Mouse (Mus musculus): ENCODE results near the gene Klhl26. TPM values are rescaled to one million over a fixed set of nuclear protein-coding genes. Genes with fewer than 3 reads are reported as not detected.
A peak's percentile ranks its signal among the peaks of the same experiment; 100 is the strongest.

Klhl26 gene
- polyA plus RNA-seq, 1 experiment from 2014 or later: 9.2 TPM

DNA sequence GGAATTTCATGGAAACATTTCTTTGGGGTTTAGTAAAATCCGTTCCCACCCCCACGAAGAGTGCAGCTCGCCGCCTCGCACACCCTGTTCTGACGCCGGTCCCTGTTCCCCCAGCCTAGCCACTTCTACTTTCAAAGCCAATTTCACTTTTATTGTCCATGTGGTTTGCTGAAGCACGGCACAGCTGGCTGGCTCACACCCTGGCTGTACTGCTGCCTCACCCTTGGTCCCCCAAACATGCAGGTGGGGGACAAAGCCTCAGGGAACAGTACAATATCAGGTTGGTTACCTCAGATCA is 14.3 kb downstream of the Klhl26 start:
- no peak overlapping the region for H3K9ac ChIP-seq (ENCODE audit: low read depth, low read length)
- ATAC-seq (replicated peaks; ENCODE audit: insufficient number of reproducible peaks, low FRiP score, low TSS enrichment): no peak
- H3K36me3 ChIP-seq (ENCODE audit: control insufficient read depth, insufficient read depth, low read length): no peaks in the 10 kb centered on the region; the same call in 1 of the 2 replicates
- no peak overlapping the region for H3K4me3 ChIP-seq (ENCODE audit: low read depth, low read length)
- H3K4me1 ChIP-seq (ENCODE audit: control insufficient read depth, insufficient read depth, low read length): peaks cover 30% of the 10 kb centered on the region
- no peaks in the 10 kb centered on the region for H3K27me3 ChIP-seq (ENCODE audit: control insufficient read depth, insufficient read depth, low read length)
- H3K9me3 ChIP-seq (replicated peaks; ENCODE audit: control insufficient read depth, low read length): no peaks in the 10 kb centered on the region
- no peak overlapping the region for H3K4me2 ChIP-seq
- WGBS (ENCODE audit: insufficient replicate concordance): 90% methylated on average over 8 of the region's 8 CpGs
- H3K27ac ChIP-seq (ENCODE audit: low read depth, low read length): no peak overlapping the region

DNA sequence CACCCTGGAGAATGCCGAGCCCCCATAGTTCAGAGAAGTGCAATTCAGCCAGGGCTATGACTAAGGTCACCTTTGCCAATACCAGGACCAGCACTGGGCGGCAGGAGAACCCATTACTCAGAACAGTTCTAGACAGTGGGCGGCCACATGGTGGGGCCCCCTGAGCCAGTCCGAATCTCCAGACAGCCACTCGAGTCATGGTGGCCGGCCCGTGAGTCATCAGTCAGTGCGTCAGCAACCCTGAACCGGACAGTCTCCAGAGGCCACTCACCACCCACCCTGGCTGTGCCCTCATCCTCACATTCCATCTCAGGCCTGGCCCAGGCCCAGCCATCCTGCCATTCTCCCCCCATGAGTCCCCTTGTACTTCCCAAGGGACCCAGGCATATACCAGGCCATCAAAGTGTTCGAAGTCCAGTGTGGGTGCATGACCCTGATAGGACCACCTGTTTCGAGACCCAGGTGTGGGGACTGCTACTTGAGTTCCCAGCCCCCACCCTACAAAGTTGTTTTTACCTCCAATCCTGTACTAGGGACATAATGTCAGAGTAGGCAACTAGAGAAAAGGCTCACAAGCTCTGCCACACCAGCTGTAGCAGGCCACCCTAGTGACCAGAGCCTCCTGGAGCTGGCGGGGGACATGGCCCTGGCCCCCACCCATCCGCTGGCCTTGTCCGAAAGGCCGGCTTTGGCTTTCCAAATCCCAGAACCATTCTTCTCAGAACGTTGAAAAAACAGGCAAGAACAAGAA is 14.8 kb downstream of the Klhl26 start:
- H3K27ac ChIP-seq (ENCODE audit: low read depth, low read length): no peak overlapping the region
- ATAC-seq (replicated peaks; ENCODE audit: insufficient number of reproducible peaks, low FRiP score, low TSS enrichment): no peak; the same call in 1 of the 2 replicates
- peaks cover 25% of the 10 kb centered on the region for H3K4me1 ChIP-seq (ENCODE audit: control insufficient read depth, insufficient read depth, low read length)
- no peaks in the 10 kb centered on the region for H3K27me3 ChIP-seq (ENCODE audit: control insufficient read depth, insufficient read depth, low read length)
- no peaks in the 10 kb centered on the region for H3K9me3 ChIP-seq (replicated peaks; ENCODE audit: control insufficient read depth, low read length)
- no peak overlapping the region for H3K4me3 ChIP-seq (ENCODE audit: low read depth, low read length)
- 69% methylated on average over 16 of the region's 16 CpGs for WGBS (ENCODE audit: insufficient replicate concordance)
- H3K9ac ChIP-seq (ENCODE audit: low read depth, low read length): no peak overlapping the region
- no peak overlapping the region for H3K4me2 ChIP-seq
- H3K36me3 ChIP-seq (ENCODE audit: control insufficient read depth, insufficient read depth, low read length): no peaks in the 10 kb centered on the region; the same call in 1 of the 2 replicates

DNA sequence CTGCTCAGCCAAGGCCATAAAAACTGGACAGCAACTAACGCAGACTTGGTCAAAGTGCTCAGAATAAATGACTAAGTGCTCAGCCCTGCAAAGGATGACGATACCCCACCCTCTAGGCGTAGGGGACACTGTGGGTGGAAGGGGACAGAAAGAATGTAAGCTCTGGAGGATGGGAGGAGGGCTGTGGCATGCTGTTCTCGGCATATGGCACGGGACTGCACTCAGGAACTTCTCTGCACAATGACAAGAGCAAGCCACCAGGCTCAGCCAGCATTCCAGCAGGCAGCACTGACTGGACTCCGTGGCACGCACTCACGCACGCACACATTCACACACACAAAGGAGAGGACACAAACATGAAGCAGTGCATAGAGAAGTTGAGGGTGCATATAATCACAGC is 16.2 kb downstream of the Klhl26 start:
- H3K36me3 ChIP-seq (ENCODE audit: control insufficient read depth, insufficient read depth, low read length): no peaks in the 10 kb centered on the region; the same call in 1 of the 2 replicates
- H3K9me3 ChIP-seq (replicated peaks; ENCODE audit: control insufficient read depth, low read length): no peaks in the 10 kb centered on the region
- no peak overlapping the region for H3K27ac ChIP-seq (ENCODE audit: low read depth, low read length)
- no peak overlapping the region for H3K9ac ChIP-seq (ENCODE audit: low read depth, low read length)
- no peak overlapping the region for H3K4me3 ChIP-seq (ENCODE audit: low read depth, low read length)
- 65% methylated on average over 9 of the region's 9 CpGs for WGBS (ENCODE audit: insufficient replicate concordance)
- ATAC-seq (replicated peaks; ENCODE audit: insufficient number of reproducible peaks, low FRiP score, low TSS enrichment): no peak
- H3K4me2 ChIP-seq: no peak overlapping the region
- H3K27me3 ChIP-seq (ENCODE audit: control insufficient read depth, insufficient read depth, low read length): no peaks in the 10 kb centered on the region
- peaks cover 17% of the 10 kb centered on the region for H3K4me1 ChIP-seq (ENCODE audit: control insufficient read depth, insufficient read depth, low read length)

DNA sequence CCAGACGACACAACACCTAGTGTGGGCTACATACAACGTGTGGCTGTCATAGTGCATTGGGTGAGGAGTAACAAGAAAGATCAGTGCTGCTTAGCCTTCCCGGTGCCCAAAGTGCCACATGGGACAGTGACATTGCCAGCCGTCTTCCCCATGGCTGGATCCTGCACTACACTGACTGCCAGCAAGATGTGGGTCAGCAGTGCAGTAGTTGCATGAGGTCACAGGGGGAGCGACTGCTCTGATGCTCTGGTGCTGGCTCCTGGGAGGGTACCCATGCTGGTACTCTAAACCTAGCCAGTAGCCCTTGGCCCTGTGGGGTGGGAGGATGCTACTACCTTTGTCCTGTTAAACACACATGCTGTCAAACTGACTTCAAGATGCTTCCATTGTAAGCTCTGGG is 16.6 kb downstream of the Klhl26 start:
- Histone ChIP-seq H3K27ac (ENCODE audit: low read depth, low read length) (no peak overlapping the region), H3K36me3 (ENCODE audit: control insufficient read depth, insufficient read depth, low read length) (no peaks in the 10 kb centered on the region; the same call in 1 of the 2 replicates), H3K4me2 (no peak overlapping the region), H3K9ac (ENCODE audit: low read depth, low read length) (no peak overlapping the region), H3K27me3 (ENCODE audit: control insufficient read depth, insufficient read depth, low read length) (no peaks in the 10 kb centered on the region), H3K9me3 (replicated peaks; ENCODE audit: control insufficient read depth, low read length) (no peaks in the 10 kb centered on the region), H3K4me1 (ENCODE audit: control insufficient read depth, insufficient read depth, low read length) (peaks cover 17% of the 10 kb centered on the region), H3K4me3 (ENCODE audit: low read depth, low read length) (no peak overlapping the region)
- ATAC-seq (replicated peaks; ENCODE audit: insufficient number of reproducible peaks, low FRiP score, low TSS enrichment): no peak
- 88% methylated on average over 5 of the region's 5 CpGs for WGBS (ENCODE audit: insufficient replicate concordance)

DNA sequence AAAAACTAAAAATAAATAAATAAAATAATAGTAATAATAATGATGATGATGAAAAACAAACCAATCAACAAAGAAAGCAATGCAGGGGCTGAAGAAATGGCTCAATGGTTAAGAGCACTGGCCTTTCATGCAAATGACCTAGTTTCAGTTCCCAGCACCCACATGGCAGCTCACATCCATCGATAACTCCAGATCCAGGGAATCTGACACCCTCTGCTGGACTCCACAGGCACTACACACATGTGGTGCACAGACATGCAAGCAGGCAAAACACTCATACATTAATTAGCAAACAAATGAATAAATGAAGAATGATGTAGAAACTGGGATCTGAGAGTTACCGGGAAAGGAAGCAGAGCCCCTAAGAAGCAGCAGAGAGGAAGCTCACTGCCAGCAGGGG is 17.1 kb downstream of the Klhl26 start:
- no peaks in the 10 kb centered on the region for H3K9me3 ChIP-seq (replicated peaks; ENCODE audit: control insufficient read depth, low read length)
- no peak overlapping the region for H3K4me3 ChIP-seq (ENCODE audit: low read depth, low read length)
- H3K4me1 ChIP-seq (ENCODE audit: control insufficient read depth, insufficient read depth, low read length): peaks cover 18% of the 10 kb centered on the region
- no peak overlapping the region for H3K9ac ChIP-seq (ENCODE audit: low read depth, low read length)
- H3K27ac ChIP-seq (ENCODE audit: low read depth, low read length): no peak overlapping the region
- no peaks in the 10 kb centered on the region; the same call in 1 of the 2 replicates for H3K36me3 ChIP-seq (ENCODE audit: control insufficient read depth, insufficient read depth, low read length)
- WGBS (ENCODE audit: insufficient replicate concordance): 96% methylated on average over 2 of the region's 2 CpGs
- no peaks in the 10 kb centered on the region for H3K27me3 ChIP-seq (ENCODE audit: control insufficient read depth, insufficient read depth, low read length)
- H3K4me2 ChIP-seq: no peak overlapping the region
- no peak for ATAC-seq (replicated peaks; ENCODE audit: insufficient number of reproducible peaks, low FRiP score, low TSS enrichment)

DNA sequence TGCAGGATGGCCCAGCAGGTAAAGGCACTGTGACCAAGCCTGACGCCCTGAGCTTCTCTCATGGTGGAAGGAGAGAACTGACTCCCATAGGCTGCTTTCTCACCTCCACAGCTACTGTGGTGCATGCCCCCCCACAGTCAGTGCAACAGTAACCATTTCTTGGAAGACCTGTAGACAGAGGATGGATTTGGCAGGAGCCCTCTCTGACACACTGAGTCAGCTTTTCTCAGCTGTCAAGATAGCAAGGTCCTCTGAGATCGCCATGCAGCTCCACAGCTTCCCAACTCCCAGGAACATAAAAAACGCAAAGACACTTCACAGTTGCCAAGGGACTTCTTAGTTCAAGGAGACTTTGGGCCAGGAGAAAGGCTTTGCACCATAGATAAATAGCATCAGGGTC is 18.3 kb downstream of the Klhl26 start:
- no peaks in the 10 kb centered on the region; the same call in 1 of the 2 replicates for H3K36me3 ChIP-seq (ENCODE audit: control insufficient read depth, insufficient read depth, low read length)
- no peaks in the 10 kb centered on the region for H3K9me3 ChIP-seq (replicated peaks; ENCODE audit: control insufficient read depth, low read length)
- H3K4me2 ChIP-seq: no peak overlapping the region
- no peak overlapping the region for H3K27ac ChIP-seq (ENCODE audit: low read depth, low read length)
- no peak for ATAC-seq (replicated peaks; ENCODE audit: insufficient number of reproducible peaks, low FRiP score, low TSS enrichment)
- H3K4me1 ChIP-seq (ENCODE audit: control insufficient read depth, insufficient read depth, low read length): peaks cover 28% of the 10 kb centered on the region
- 76% methylated on average over 3 of the region's 3 CpGs for WGBS (ENCODE audit: insufficient replicate concordance)
- H3K4me3 ChIP-seq (ENCODE audit: low read depth, low read length): no peak overlapping the region
- H3K27me3 ChIP-seq (ENCODE audit: control insufficient read depth, insufficient read depth, low read length): no peaks in the 10 kb centered on the region
- H3K9ac ChIP-seq (ENCODE audit: low read depth, low read length): no peak overlapping the region

DNA sequence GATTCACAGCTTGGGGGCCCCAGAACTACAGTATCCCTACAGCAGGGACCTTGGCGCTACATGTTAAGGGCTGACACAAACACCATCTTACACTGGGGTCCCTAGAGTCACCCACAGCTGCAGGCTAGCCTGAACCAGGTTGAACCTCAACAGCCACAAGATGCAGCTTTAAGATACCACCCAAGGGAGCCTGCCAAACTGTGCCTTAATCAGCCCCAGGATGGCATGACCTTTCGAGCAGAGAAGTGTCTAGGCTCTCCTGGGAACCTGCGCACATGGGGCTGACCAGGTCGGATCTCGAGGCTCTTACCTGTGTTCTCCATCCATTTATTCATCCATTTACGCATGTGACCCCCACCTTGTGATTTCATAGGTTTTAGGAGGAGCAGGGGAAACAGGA is 18.9 kb downstream of the Klhl26 start:
- Histone ChIP-seq H3K4me1 (ENCODE audit: control insufficient read depth, insufficient read depth, low read length) (peaks cover 34% of the 10 kb centered on the region), H3K27me3 (ENCODE audit: control insufficient read depth, insufficient read depth, low read length) (no peaks in the 10 kb centered on the region)

DNA sequence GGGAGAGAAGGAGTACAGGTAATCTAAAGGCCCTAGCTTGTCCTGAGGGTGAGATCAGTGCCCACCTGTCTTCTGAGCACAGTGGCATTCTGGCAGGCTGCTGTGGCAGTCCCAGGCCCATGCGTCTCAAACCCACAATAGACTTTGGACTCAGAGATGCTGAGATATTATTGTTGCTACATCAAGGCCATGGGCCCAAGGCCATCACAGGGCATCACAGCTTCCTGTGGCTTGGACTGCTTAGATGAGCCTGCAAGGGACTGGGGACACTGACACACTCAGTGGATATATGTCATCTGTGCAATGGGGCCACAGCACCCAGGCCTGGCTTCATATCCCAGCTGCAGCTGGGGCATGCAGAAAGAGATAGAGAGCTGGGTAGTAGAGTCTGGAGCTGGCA is 19.8 kb downstream of the Klhl26 start:
- peaks cover 2% of the 10 kb centered on the region for H3K27me3 ChIP-seq (ENCODE audit: control insufficient read depth, insufficient read depth, low read length)
- H3K9ac ChIP-seq (ENCODE audit: low read depth, low read length): no peak overlapping the region
- H3K4me2 ChIP-seq: no peak overlapping the region
- H3K4me3 ChIP-seq (ENCODE audit: low read depth, low read length): no peak overlapping the region
- no peak overlapping the region for H3K27ac ChIP-seq (ENCODE audit: low read depth, low read length)
- no peak for ATAC-seq (replicated peaks; ENCODE audit: insufficient number of reproducible peaks, low FRiP score, low TSS enrichment)
- H3K9me3 ChIP-seq (replicated peaks; ENCODE audit: control insufficient read depth, low read length): no peaks in the 10 kb centered on the region
- peaks cover 40% of the 10 kb centered on the region for H3K4me1 ChIP-seq (ENCODE audit: control insufficient read depth, insufficient read depth, low read length)
- no peaks in the 10 kb centered on the region; the same call in 1 of the 2 replicates for H3K36me3 ChIP-seq (ENCODE audit: control insufficient read depth, insufficient read depth, low read length)
- WGBS (ENCODE audit: insufficient replicate concordance): 80% methylated on average over 1 of the region's 1 CpGs

More for the DNA sequence above, 18.9 kb downstream of the Klhl26 start:
- Histone ChIP-seq H3K27ac (ENCODE audit: low read depth, low read length) (no peak overlapping the region), H3K36me3 (ENCODE audit: control insufficient read depth, insufficient read depth, low read length) (no peaks in the 10 kb centered on the region; the same call in 1 of the 2 replicates), H3K4me2 (no peak overlapping the region), H3K9ac (ENCODE audit: low read depth, low read length) (no peak overlapping the region), H3K9me3 (replicated peaks; ENCODE audit: control insufficient read depth, low read length) (no peaks in the 10 kb centered on the region), H3K4me3 (ENCODE audit: low read depth, low read length) (no peak overlapping the region)
- 80% methylated on average over 6 of the region's 6 CpGs for WGBS (ENCODE audit: insufficient replicate concordance)
- no peak for ATAC-seq (replicated peaks; ENCODE audit: insufficient number of reproducible peaks, low FRiP score, low TSS enrichment)

DNA sequence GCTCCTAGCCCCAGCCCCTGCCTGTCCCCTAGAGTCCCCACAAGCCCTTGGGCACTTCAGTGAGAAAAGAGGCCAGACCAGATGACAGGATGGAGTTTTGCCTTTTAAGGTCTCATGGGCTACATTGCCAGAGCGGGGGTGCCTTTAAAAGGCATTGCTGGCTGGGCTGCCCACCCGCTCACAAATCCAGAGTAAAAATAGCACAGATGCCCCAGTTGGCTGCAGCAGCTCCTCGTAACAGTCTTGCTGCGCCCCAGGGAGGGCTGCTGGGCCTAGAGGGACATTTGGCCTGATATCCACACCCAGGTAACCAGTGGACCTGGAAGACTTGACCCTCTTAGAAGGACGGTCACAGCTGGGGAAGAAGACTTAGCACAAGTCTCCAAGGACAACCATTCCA is 22.9 kb downstream of the Klhl26 start:
- no peak overlapping the region for H3K9ac ChIP-seq (ENCODE audit: low read depth, low read length)
- no peaks in the 10 kb centered on the region for H3K9me3 ChIP-seq (replicated peaks; ENCODE audit: control insufficient read depth, low read length)
- peaks cover 36% of the 10 kb centered on the region for H3K4me1 ChIP-seq (ENCODE audit: control insufficient read depth, insufficient read depth, low read length)
- H3K27me3 ChIP-seq (ENCODE audit: control insufficient read depth, insufficient read depth, low read length): peaks cover 11% of the 10 kb centered on the region
- no peak overlapping the region for H3K4me3 ChIP-seq (ENCODE audit: low read depth, low read length)
- ATAC-seq (replicated peaks; ENCODE audit: insufficient number of reproducible peaks, low FRiP score, low TSS enrichment): no peak
- H3K4me2 ChIP-seq: no peak overlapping the region; the same call in 1 of the 2 replicates
- H3K36me3 ChIP-seq (ENCODE audit: control insufficient read depth, insufficient read depth, low read length): no peaks in the 10 kb centered on the region; the same call in 1 of the 2 replicates
- 47% methylated on average over 5 of the region's 5 CpGs for WGBS (ENCODE audit: insufficient replicate concordance)
- H3K27ac ChIP-seq (ENCODE audit: low read depth, low read length): peak overlapping the region; percentile 30

All from heart, embryonic 11.5 days (tissue).